ENCODE assay signal across 8 mouse cellular contexts in genomic region chr8:89042560-89043370, GRCm38 (mm10). TPM values are rescaled to one million over a fixed set of nuclear protein-coding genes. Genes with fewer than 3 reads are reported as not detected.
DNase-seq lines count a peak whose midpoint lies in the region; ATAC-seq and TF ChIP-seq lines count a peak whose summit lies in the region.

No protein-coding gene starts in this region.

- under 1% methylated on average over 63 of the region's 80 CpGs for WGBS in embryonic facial prominence, embryonic 12.5 days
- under 1% methylated on average over 74 of the region's 80 CpGs for WGBS in liver, embryonic 14.5 days (ENCODE audit: insufficient replicate concordance)

- H3K4me2 ChIP-seq in embryonic facial prominence, embryonic 12.5 days (replicated peaks) = peak overlapping the region; percentile 87
- peak overlapping the region; percentile 49 for H3K4me2 ChIP-seq in liver, embryonic 14.5 days (ENCODE audit: low read depth)

- TF ChIP-seq EP300 in liver, embryonic 14.5 days (IDR thresholded peaks at IDR 0.05; ENCODE audit: low read depth) = no peak

- TF ChIP-seq CTCF in liver, embryonic 14.5 days (IDR thresholded peaks at IDR 0.05; ENCODE audit: low read depth) = no peak

- DNase-seq in heart, postnatal 10 days = peak; percentile 38 to 51
- DNase-seq in kidney, postnatal 4 days = peak; percentile 86 to 93
- no peak for DNase-seq in liver, embryonic 14.5 days (ENCODE audit: low read depth in 3 of 3, low spot score in 3 of 3)
- DNase-seq in right cerebral cortex, postnatal 36 days (ENCODE audit: low spot score in 2 of 2) = peak; percentile 71 to 79
- no peak for DNase-seq in MN1 (ENCODE audit: low spot score)

- H3K27ac ChIP-seq in embryonic facial prominence, embryonic 12.5 days = peak overlapping the region; percentile 72; the same call in 1 of the 2 replicates
- no peak overlapping the region for H3K27ac ChIP-seq in liver, embryonic 14.5 days

- H3K27me3 ChIP-seq in erythroblast, embryonic 14.5 days (ENCODE audit: control insufficient read depth) = peaks cover 91% of the 10 kb centered on the region
- peaks cover 59% of the 10 kb centered on the region for H3K27me3 ChIP-seq in embryonic facial prominence, embryonic 12.5 days
- H3K27me3 ChIP-seq in liver, embryonic 14.5 days (ENCODE audit: control insufficient read depth, insufficient read depth, low read length) = peaks cover 92% of the 10 kb centered on the region

- ATAC-seq in erythroblast, adult 5-6 weeks (replicated peaks; ENCODE audit: low FRiP score, poor library complexity, severe bottlenecking) = no peak
- ATAC-seq in embryonic facial prominence, embryonic 12.5 days (ENCODE audit: insufficient number of reproducible peaks, insufficient read depth, low FRiP score, low TSS enrichment) = peak; percentile 81
- ATAC-seq in liver, embryonic 14.5 days (ENCODE audit: insufficient read depth) = peak; percentile 60

- no peaks in the 10 kb centered on the region; the same call in 1 of the 2 replicates for H3K9me3 ChIP-seq in erythroblast, embryonic 14.5 days (ENCODE audit: control insufficient read depth, low read length)
- H3K9me3 ChIP-seq in embryonic facial prominence, embryonic 12.5 days = no peaks in the 10 kb centered on the region
- H3K9me3 ChIP-seq in liver, embryonic 14.5 days (ENCODE audit: control insufficient read depth, low read length) = no peaks in the 10 kb centered on the region

- no peaks in the 10 kb centered on the region for H3K4me1 ChIP-seq in erythroblast, embryonic 14.5 days (ENCODE audit: control insufficient read depth)
- peaks cover 21% of the 10 kb centered on the region for H3K4me1 ChIP-seq in embryonic facial prominence, embryonic 12.5 days
- H3K4me1 ChIP-seq in liver, embryonic 14.5 days (replicated peaks; ENCODE audit: control insufficient read depth in 2 of 2, insufficient read depth in 2 of 2, low read length in 1 of 2) = no peaks in the 10 kb centered on the region

- H3K36me3 ChIP-seq in erythroblast, embryonic 14.5 days (ENCODE audit: control insufficient read depth) = no peaks in the 10 kb centered on the region
- H3K36me3 ChIP-seq in embryonic facial prominence, embryonic 12.5 days = no peaks in the 10 kb centered on the region
- no peaks in the 10 kb centered on the region for H3K36me3 ChIP-seq in liver, embryonic 14.5 days (replicated peaks; ENCODE audit: control insufficient read depth, insufficient read depth, low read depth)

- peak overlapping the region; percentile 61 for H3K9ac ChIP-seq in embryonic facial prominence, embryonic 12.5 days
- no peak overlapping the region for H3K9ac ChIP-seq in liver, embryonic 14.5 days (replicated peaks)

- peak overlapping the region; percentile 36 for H3K4me3 ChIP-seq in erythroblast, embryonic 14.5 days (replicated peaks)
- peak overlapping the region; percentile 49 for H3K4me3 ChIP-seq in embryonic facial prominence, embryonic 12.5 days
- H3K4me3 ChIP-seq in liver, embryonic 14.5 days (ENCODE audit: insufficient read depth in 1 of 2, low read depth in 2 of 2, low read length in 2 of 2) = peak overlapping the region; percentile 40 to 42

- intact Hi-C loops in heart, postnatal 10 days (cut with DNase I) = loop anchor here (10.0 kb wide), 1 partner anchor 532 kb away; no protein-coding TSS in a partner anchor

RNA-seq across cellular contexts. Expression of gene Sall1, which starts 1.2 kb away (rescaled TPM):
- polyA plus RNA-seq in erythroblast, embryonic 14.5 days (2012) = not detected in 2 replicates
- total RNA-seq in erythroblast, adult 5-6 weeks (2015; ENCODE audit: low replicate concordance) = 0.21 TPM in 1 of 2 replicates, not detected in the other
- not detected in 2 replicates for total RNA-seq in erythroblast, adult 5-6 weeks (2017; ENCODE audit: low replicate concordance)
- 2.5 and 3.0 TPM in 2 replicates for polyA plus RNA-seq in embryonic facial prominence, embryonic 12.5 days (2016; fragmentation: Nextera tagmentation; extraction: Ambion mirVana)
- total RNA-seq in heart, postnatal 10 days (2021) = 1 to 10 TPM; 2.0 to 2.8 TPM
- 1.6 and 1.7 TPM in 2 replicates for polyA plus RNA-seq in liver, embryonic 14.5 days (2012; rRNA removed)
- polyA plus RNA-seq in liver, embryonic 14.5 days (2014; fragmentation: Nextera tagmentation; extraction: Ambion mirVana) = 1.0 and 1.1 TPM in 2 replicates

Comparison
In these comparisons a context has a peak if more than half of its experiments do, and no peak if none do; other contexts are left out.
1. DNase-seq: peak in heart, postnatal 10 days (2 of 2), kidney, postnatal 4 days (2 of 2) and right cerebral cortex, postnatal 36 days (2 of 2); none in liver, embryonic 14.5 days (0 of 3) and MN1 (single experiment).
2. Peak in every context shown above with its lines, with median percentiles within 50 percentile points of each other: H3K4me3 ChIP-seq.